Mouse (Mus musculus) CD4-positive, CD25-positive, alpha-beta regulatory T cell, adult 9 weeks (primary cell): ENCODE data around the gene Atg9a. TPM values are rescaled to one million over a fixed set of nuclear protein-coding genes. Genes with fewer than 3 reads are reported as not detected.

Experiments
- polyA plus RNA-seq: library from polyadenylated mRNA; unstranded; fragments of 100-300 nt; shearing (Covaris generic); gene quantifications from one replicate; pipeline ENCODE4 v1.2.1, GENCODE M21; 2017

Gene Atg9a
- polyA plus RNA-seq: 28.0 TPM

GRCm38 (mm10) chr1:75191622-75192402 lies at the start of gene Atg9a, which contains the start of gene Ankzf1:
TSS of gene Atg9a (minus strand) at chr1:75192196.
TSS of gene Ankzf1 (plus strand) at chr1:75192151.

GRCm38 (mm10) chr1:75236117-75237050 lies 44.4 kb upstream of the Atg9a start, which contains the start of gene Dnajb2:
TSS of gene Dnajb2 (plus strand) at chr1:75236406.

GRCm38 (mm10) chr1:75231664-75232152 lies 39.7 kb upstream of the Atg9a start, which contains the start of gene A630095N17Rik:
TSS of gene A630095N17Rik (minus strand) at chr1:75232102.

GRCm38 (mm10) chr1:75219531-75219930 lies 27.5 kb upstream of the Atg9a start, which contains the start of gene Tuba4a:
TSS of gene Tuba4a (minus strand) at chr1:75219865.

GRCm38 (mm10) chr1:75210136-75211087 lies 18.4 kb upstream of the Atg9a start, which contains the start of the genes Glb1l and Stk16:
TSS of gene Glb1l (minus strand) at chr1:75210813.
TSS of gene Stk16 (plus strand) at chr1:75210838.

GRCm38 (mm10) chr1:75180105-75180590 lies 11.8 kb downstream of the Atg9a start, which contains the start of gene Abcb6:
TSS of gene Abcb6 (minus strand) at chr1:75180392.

GRCm38 (mm10) chr1:75168472-75169464 lies 23.2 kb downstream of the Atg9a start, which contains the start of gene Zfand2b:
TSS of gene Zfand2b (plus strand) at chr1:75168646.

GRCm38 (mm10) chr1:75142301-75143261 lies 49.4 kb downstream of the Atg9a start, which contains the start of the genes Cnppd1 and Retreg2:
TSS of gene Cnppd1 (minus strand) at chr1:75142711.
TSS of gene Retreg2 (plus strand) at chr1:75142778.

GRCm38 (mm10) chr1:75133421-75134207 lies 58.4 kb downstream of the Atg9a start, which contains the start of gene Slc23a3:
TSS of gene Slc23a3 (minus strand) at chr1:75133890.

Other genes starting within 250 kb of the Atg9a start
- gene Ihh, start 240.5 kb downstream of the Atg9a start, polyA plus RNA-seq: 0.11 TPM
- 9.8 TPM for gene Nhej1, start 67.0 kb downstream of the Atg9a start, polyA plus RNA-seq
- 0.42 TPM for gene Slc23a3, start 58.3 kb downstream of the Atg9a start, polyA plus RNA-seq
- gene Cnppd1, start 49.5 kb downstream of the Atg9a start, polyA plus RNA-seq: 200 TPM
- gene Retreg2, start 49.4 kb downstream of the Atg9a start, polyA plus RNA-seq: 14.4 TPM
- gene Zfand2b, start 23.6 kb downstream of the Atg9a start, polyA plus RNA-seq: 79.1 TPM
- gene Abcb6, start 11.8 kb downstream of the Atg9a start, polyA plus RNA-seq: 8.7 TPM
- 49.9 TPM for gene Ankzf1, start within 50 bp of the Atg9a start, polyA plus RNA-seq
- gene Glb1l, start 18.6 kb upstream of the Atg9a start, polyA plus RNA-seq: 15.1 TPM
- 114 TPM for gene Stk16, start 18.6 kb upstream of the Atg9a start, polyA plus RNA-seq
- gene Tuba4a, start 27.7 kb upstream of the Atg9a start, polyA plus RNA-seq: 403 TPM
- gene A630095N17Rik, start 39.9 kb upstream of the Atg9a start, polyA plus RNA-seq: 0.84 TPM
- 32.8 TPM for gene Dnajb2, start 44.2 kb upstream of the Atg9a start, polyA plus RNA-seq
- 0.15 TPM for gene Ptprn, start 72.3 kb upstream of the Atg9a start, polyA plus RNA-seq
- gene Resp18, start 86.2 kb upstream of the Atg9a start, polyA plus RNA-seq: not detected
- gene Dnpep, start 125.8 kb upstream of the Atg9a start, polyA plus RNA-seq: 88.1 TPM
- gene Des, start 168.1 kb upstream of the Atg9a start, polyA plus RNA-seq: not detected
- gene Speg, start 183.1 kb upstream of the Atg9a start, polyA plus RNA-seq: 0.42 TPM
- 110 TPM for gene Gmppa, start 243.7 kb upstream of the Atg9a start, polyA plus RNA-seq